In the genomic region with DNA sequence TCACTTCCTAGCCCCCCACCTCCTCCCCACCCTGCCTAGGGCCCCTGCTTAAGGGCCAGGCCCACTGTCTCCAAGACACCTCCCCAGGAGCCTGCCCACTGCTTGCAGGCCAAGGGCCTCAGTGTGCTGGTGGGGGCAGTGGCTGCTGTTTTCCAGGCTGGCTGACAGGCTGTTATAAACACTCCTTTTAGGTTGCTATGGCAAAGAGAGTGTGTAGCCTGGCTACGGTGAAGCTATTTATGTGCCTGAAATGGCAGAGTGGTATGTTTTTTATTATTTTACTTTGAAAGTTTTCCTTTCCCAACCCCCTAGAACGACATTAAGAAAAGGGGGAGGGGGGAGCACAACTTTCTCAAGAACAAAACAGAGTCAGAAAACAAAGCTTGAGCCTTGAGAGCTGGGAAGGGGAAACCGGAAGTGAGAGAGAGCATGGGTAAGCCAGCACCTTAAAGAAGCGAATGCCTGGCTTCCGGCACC, we compare ENCODE assay signal across 8 mouse cellular contexts. TPM values are rescaled to one million over a fixed set of nuclear protein-coding genes. Genes with fewer than 3 reads are reported as not detected.
A peak's percentile ranks its signal among the peaks of the same experiment; 100 is the strongest.
DNase-seq lines count a peak whose midpoint lies in the region; ATAC-seq and TF ChIP-seq lines count a peak whose summit lies in the region.

No protein-coding gene starts in this region.

- no peak for DNase-seq in forebrain, embryonic 10.5 days (ENCODE audit: extremely low spot score, low spot score)
- DNase-seq in embryonic facial prominence, embryonic 14.5 days (ENCODE audit: low spot score): peak; percentile 62
- peak; percentile 52 to 75 for DNase-seq in layer of hippocampus, adult 2 months (ENCODE audit: low spot score in 2 of 2)
- DNase-seq in midbrain, postnatal 0 days (ENCODE audit: low spot score): no peak
- DNase-seq in T-cell, adult 2 months (ENCODE audit: low spot score): no peak
- no peak for DNase-seq in gastrocnemius, adult 18-20 months (ENCODE audit: low spot score)
- no peak for DNase-seq in kidney, postnatal 10 days

- H3K9ac ChIP-seq in forebrain, embryonic 12.5 days: no peak overlapping the region
- H3K9ac ChIP-seq in embryonic facial prominence, embryonic 14.5 days (ENCODE audit: low read depth, low read length): no peak overlapping the region
- H3K9ac ChIP-seq in midbrain, postnatal 0 days (replicated peaks; ENCODE audit: low read length, poor library complexity, severe bottlenecking): no peak overlapping the region

- peak overlapping the region; percentile 72 for H3K27ac ChIP-seq in forebrain, embryonic 10.5 days
- H3K27ac ChIP-seq in forebrain, embryonic 12.5 days: no peak overlapping the region
- peak overlapping the region; percentile 68; the same call in 1 of the 2 replicates for H3K27ac ChIP-seq in embryonic facial prominence, embryonic 14.5 days (replicated peaks; ENCODE audit: low read depth, low read length)
- peak overlapping the region; percentile 91 for H3K27ac ChIP-seq in layer of hippocampus, adult 2 months
- H3K27ac ChIP-seq in midbrain, postnatal 0 days (ENCODE audit: low read depth, low read length): peak overlapping the region; percentile 40; the same call in 1 of the 2 replicates

- no peak overlapping the region for H3K4me2 ChIP-seq in forebrain, embryonic 12.5 days
- H3K4me2 ChIP-seq in embryonic facial prominence, embryonic 14.5 days (ENCODE audit: low read depth, low read length): no peak overlapping the region
- H3K4me2 ChIP-seq in midbrain, postnatal 0 days (ENCODE audit: low read depth, low read length, poor library complexity, severe bottlenecking): no peak overlapping the region

- TF ChIP-seq CTCF in layer of hippocampus, adult 2 months (conservative IDR thresholded peaks at IDR 0.05): no peak
- TF ChIP-seq CTCF in midbrain, postnatal 0 days (IDR thresholded peaks at IDR 0.05): no peak

- H3K4me3 ChIP-seq in forebrain, embryonic 10.5 days: no peak overlapping the region
- no peak overlapping the region for H3K4me3 ChIP-seq in forebrain, embryonic 12.5 days (replicated peaks)
- no peak overlapping the region for H3K4me3 ChIP-seq in embryonic facial prominence, embryonic 14.5 days (ENCODE audit: low read depth, low read length)
- no peak overlapping the region for H3K4me3 ChIP-seq in layer of hippocampus, adult 2 months
- H3K4me3 ChIP-seq in midbrain, postnatal 0 days (ENCODE audit: low read depth, low read length): no peak overlapping the region

- H3K4me1 ChIP-seq in forebrain, embryonic 10.5 days: peaks cover 54% of the 10 kb centered on the region
- peaks cover 23% of the 10 kb centered on the region for H3K4me1 ChIP-seq in forebrain, embryonic 12.5 days
- H3K4me1 ChIP-seq in embryonic facial prominence, embryonic 14.5 days (ENCODE audit: control insufficient read depth, insufficient read depth, low read length): peaks cover 44% of the 10 kb centered on the region
- peaks cover 3% of the 10 kb centered on the region; the same call in 1 of the 2 replicates for H3K4me1 ChIP-seq in midbrain, postnatal 0 days (ENCODE audit: insufficient read depth, low read length)

- no peaks in the 10 kb centered on the region for H3K36me3 ChIP-seq in forebrain, embryonic 10.5 days (replicated peaks)
- H3K36me3 ChIP-seq in forebrain, embryonic 12.5 days (replicated peaks): no peaks in the 10 kb centered on the region
- no peaks in the 10 kb centered on the region for H3K36me3 ChIP-seq in embryonic facial prominence, embryonic 14.5 days (ENCODE audit: control insufficient read depth, insufficient read depth, low read length)
- H3K36me3 ChIP-seq in midbrain, postnatal 0 days (ENCODE audit: insufficient read depth, low read length): no peaks in the 10 kb centered on the region

- 48% methylated on average over 5 of the region's 5 CpGs for WGBS in forebrain, embryonic 10.5 days
- WGBS in forebrain, embryonic 12.5 days: 46% methylated on average over 5 of the region's 5 CpGs
- 40% methylated on average over 5 of the region's 5 CpGs for WGBS in embryonic facial prominence, embryonic 14.5 days
- WGBS in midbrain, postnatal 0 days: 21% methylated on average over 5 of the region's 5 CpGs

- no peaks in the 10 kb centered on the region for H3K9me3 ChIP-seq in forebrain, embryonic 10.5 days
- no peaks in the 10 kb centered on the region for H3K9me3 ChIP-seq in forebrain, embryonic 12.5 days
- H3K9me3 ChIP-seq in embryonic facial prominence, embryonic 14.5 days (ENCODE audit: control insufficient read depth, low read length): no peaks in the 10 kb centered on the region
- H3K9me3 ChIP-seq in midbrain, postnatal 0 days (ENCODE audit: low read length): no peaks in the 10 kb centered on the region

- no peak for ATAC-seq in forebrain, embryonic 12.5 days (ENCODE audit: low FRiP score)
- peak; percentile 51; the same call in 1 of the 2 replicates for ATAC-seq in embryonic facial prominence, embryonic 14.5 days (ENCODE audit: low read depth)
- ATAC-seq in midbrain, postnatal 0 days (ENCODE audit: low FRiP score): peak; percentile 52; the same call in 1 of the 2 replicates

- no peaks in the 10 kb centered on the region for H3K27me3 ChIP-seq in forebrain, embryonic 10.5 days (ENCODE audit: poor library complexity, severe bottlenecking)
- no peaks in the 10 kb centered on the region; the same call in 1 of the 2 replicates for H3K27me3 ChIP-seq in forebrain, embryonic 12.5 days
- H3K27me3 ChIP-seq in embryonic facial prominence, embryonic 14.5 days (replicated peaks; ENCODE audit: control insufficient read depth, insufficient read depth, low read length): no peaks in the 10 kb centered on the region
- H3K27me3 ChIP-seq in midbrain, postnatal 0 days (ENCODE audit: insufficient read depth, low read length): no peaks in the 10 kb centered on the region; the same call in 1 of the 2 replicates

RNA-seq across cellular contexts. Expression of gene Atp2b4, which starts 37.9 kb away (rescaled TPM):
- polyA plus RNA-seq in forebrain, embryonic 10.5 days (2016; fragmentation: Nextera tagmentation; extraction: Ambion mirVana): 3.2 and 4.2 TPM in 2 replicates
- 8.5 and 9.2 TPM in 2 replicates for polyA plus RNA-seq in forebrain, embryonic 12.5 days (2016; fragmentation: Nextera tagmentation; extraction: Ambion mirVana)
- polyA plus RNA-seq in embryonic facial prominence, embryonic 14.5 days (2014; fragmentation: Nextera tagmentation; extraction: Ambion mirVana): 22.9 and 23.4 TPM in 2 replicates
- 10 to 100 TPM; 78.4 to 89.6 TPM for total RNA-seq in layer of hippocampus, adult 2 months (2021)
- 48.3 and 62.3 TPM in 2 replicates for total RNA-seq in midbrain, postnatal 0 days (2014; rRNA removed)
- polyA plus RNA-seq in midbrain, postnatal 0 days (2015; fragmentation: Nextera tagmentation; extraction: Ambion mirVana): 11.3 and 12.1 TPM in 2 replicates
- 10 to 100 TPM in 1 of 2 experiments, 1 to 10 TPM in 1; 7.1 to 11.6 TPM for total RNA-seq in gastrocnemius, adult 18-20 months (2021)

Comparison
In these comparisons a context has a peak if more than half of its experiments do, and no peak if none do; other contexts are left out.
1. DNase-seq: peak in embryonic facial prominence, embryonic 14.5 days (single experiment) and layer of hippocampus, adult 2 months (2 of 2); none in forebrain, embryonic 10.5 days (single experiment), midbrain, postnatal 0 days (single experiment), T-cell, adult 2 months (single experiment), gastrocnemius, adult 18-20 months (single experiment) and kidney, postnatal 10 days (single experiment).